Mouse (Mus musculus): ENCODE results near the gene Glrx2. TPM values are rescaled to one million over a fixed set of nuclear protein-coding genes. Genes with fewer than 3 reads are reported as not detected.

The Glrx2 gene
- polyA plus RNA-seq, 1 experiment, result 63.7 TPM

- H3K36me3 ChIP-seq (ENCODE audit: control insufficient read depth, insufficient read depth), result peaks cover 9% of the 10 kb centered on the region
- H3ac ChIP-seq (ENCODE audit: control insufficient read depth, insufficient read length, low read depth), result peak within 1 kb of the TSS; percentile 90
- peak within 1 kb of the TSS; percentile 85 for H3K4me3 ChIP-seq (ENCODE audit: insufficient read depth, poor library complexity, severe bottlenecking)
- peaks cover 41% of the 10 kb centered on the region for H3K79me3 ChIP-seq (ENCODE audit: low read depth)
- H3K27me3 ChIP-seq (ENCODE audit: control insufficient read depth, insufficient read depth, insufficient read length), result no peaks in the 10 kb centered on the region
- peak; percentile 97 for TF ChIP-seq CTCF (IDR thresholded peaks at IDR 0.05; ENCODE audit: control insufficient read depth, insufficient read depth, insufficient read length)
- TF ChIP-seq USF1 (IDR thresholded peaks at IDR 0.05; ENCODE audit: low read depth), result no peak
- TF ChIP-seq MAX (IDR thresholded peaks at IDR 0.05), result peak; percentile 92
- H3K79me2 ChIP-seq (ENCODE audit: control insufficient read depth, insufficient read depth), result peaks cover 47% of the 10 kb centered on the region
Observed at GRCm38 (mm10) chr1:143702741-143703262, 13.3 kb upstream of the Glrx2 start, which contains the start of gene Cdc73. Cdc73 (minus strand) TSS chr1:143702893.

DNA sequence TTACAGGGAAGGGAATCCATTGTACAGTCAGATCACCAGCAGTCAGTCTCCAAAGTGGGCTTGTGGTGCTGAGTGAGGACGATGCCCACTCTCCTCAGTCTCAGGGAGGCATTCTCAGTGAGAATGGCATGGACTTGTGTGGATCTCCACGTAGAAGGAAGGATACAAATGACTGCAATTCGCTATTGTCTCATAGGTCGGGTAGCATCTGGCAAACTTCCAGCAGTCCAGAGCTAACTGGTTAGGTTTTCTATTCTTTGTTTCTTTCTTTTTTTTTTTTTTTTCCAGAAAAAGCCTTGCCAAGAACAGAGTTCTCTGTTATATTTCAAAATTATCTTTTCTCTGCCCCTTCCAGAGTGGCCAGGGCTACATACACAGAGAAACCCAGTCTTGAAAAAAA lies 9.1 kb upstream of the Glrx2 start:
- no peak for TF ChIP-seq FOSL1 (IDR thresholded peaks at IDR 0.05; ENCODE audit: insufficient read depth, low read length, poor library complexity, severe bottlenecking)
- peaks cover 4% of the 10 kb centered on the region for H3K79me3 ChIP-seq (ENCODE audit: low read depth)

DNA sequence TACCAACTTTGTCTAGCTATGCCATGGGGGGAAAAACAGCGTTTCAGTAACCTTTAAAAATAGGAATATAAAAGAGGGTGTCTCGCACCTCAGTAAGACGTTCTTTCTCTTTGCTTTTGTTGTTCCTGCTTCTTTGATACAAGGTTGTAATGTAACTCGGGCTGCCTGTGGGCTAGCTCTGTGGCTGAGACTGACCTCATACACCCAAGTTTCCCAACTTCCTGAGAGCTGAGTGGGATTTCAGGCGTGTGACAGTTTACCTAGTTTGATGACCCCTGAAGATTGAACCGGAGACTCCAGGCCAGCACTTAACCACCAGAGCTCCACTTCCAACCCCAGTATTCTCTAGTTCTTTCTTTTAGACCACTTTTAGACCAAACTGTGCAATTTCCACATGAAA lies 7.8 kb upstream of the Glrx2 start:
- TF ChIP-seq FOSL1 (IDR thresholded peaks at IDR 0.05; ENCODE audit: insufficient read depth, low read length, poor library complexity, severe bottlenecking) (no peak), MYOG (IDR thresholded peaks at IDR 0.05; ENCODE audit: control insufficient read depth, extremely low read depth, insufficient read length) (no peak), MAX (IDR thresholded peaks at IDR 0.05) (no peak), USF1 (IDR thresholded peaks at IDR 0.05; ENCODE audit: low read depth) (no peak), CEBPB (IDR thresholded peaks at IDR 0.05; ENCODE audit: low read depth) (no peak), MYOD1 (IDR thresholded peaks at IDR 0.05; ENCODE audit: control insufficient read depth, insufficient read length, low read depth) (no peak), CTCF (IDR thresholded peaks at IDR 0.05; ENCODE audit: control insufficient read depth, insufficient read depth, insufficient read length) (no peak)
- Histone ChIP-seq H3K79me2 (ENCODE audit: control insufficient read depth, insufficient read depth) (no peaks in the 10 kb centered on the region), H3K79me3 (ENCODE audit: low read depth) (no peaks in the 10 kb centered on the region), H3ac (ENCODE audit: control insufficient read depth, insufficient read length, low read depth) (no peak overlapping the region), H3K36me3 (ENCODE audit: control insufficient read depth, insufficient read depth) (no peaks in the 10 kb centered on the region), H3K27me3 (ENCODE audit: control insufficient read depth, insufficient read depth, insufficient read length) (no peaks in the 10 kb centered on the region), H3K4me3 (ENCODE audit: insufficient read depth, poor library complexity, severe bottlenecking) (no peak overlapping the region)

More for the DNA sequence above, 9.1 kb upstream of the Glrx2 start:
- Histone ChIP-seq H3K36me3 (ENCODE audit: control insufficient read depth, insufficient read depth) (no peaks in the 10 kb centered on the region), H3K27me3 (ENCODE audit: control insufficient read depth, insufficient read depth, insufficient read length) (no peaks in the 10 kb centered on the region), H3K79me2 (ENCODE audit: control insufficient read depth, insufficient read depth) (peaks cover 5% of the 10 kb centered on the region), H3ac (ENCODE audit: control insufficient read depth, insufficient read length, low read depth) (no peak overlapping the region), H3K4me3 (ENCODE audit: insufficient read depth, poor library complexity, severe bottlenecking) (no peak overlapping the region)

DNA sequence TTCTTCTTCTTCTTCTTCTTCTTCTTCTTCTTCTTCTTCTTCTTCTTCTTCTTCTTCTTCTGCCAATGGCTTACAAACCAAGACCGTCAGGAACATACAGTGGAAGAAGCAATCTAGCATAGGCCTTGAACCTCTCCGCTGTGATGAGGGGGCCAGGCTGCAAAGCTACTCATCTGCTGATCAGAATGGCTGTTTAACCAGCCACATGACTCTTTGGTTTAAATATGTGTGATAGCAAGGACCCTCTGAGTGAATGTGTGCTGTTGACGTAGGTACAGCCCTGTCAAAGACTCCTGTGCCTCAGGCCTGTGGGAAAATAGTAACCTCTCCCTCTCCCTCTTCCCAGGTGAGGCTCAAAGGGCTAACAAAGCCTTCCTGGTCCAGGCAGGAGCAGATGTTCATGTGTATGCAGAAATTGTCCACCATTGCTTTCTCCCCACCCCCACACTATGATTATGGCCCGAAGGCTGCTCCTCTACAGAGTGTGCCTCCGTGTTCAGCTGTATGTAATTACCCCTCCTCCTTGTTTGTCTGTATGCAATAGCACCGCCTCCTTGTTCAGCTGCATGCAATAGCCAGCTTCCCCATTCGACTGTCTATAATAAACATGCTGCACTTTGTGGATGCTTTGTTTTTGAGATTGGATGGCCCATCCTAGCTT lies 6.0 kb upstream of the Glrx2 start:
- Histone ChIP-seq H3ac (ENCODE audit: control insufficient read depth, insufficient read length, low read depth) (no peak overlapping the region), H3K79me3 (ENCODE audit: low read depth) (no peaks in the 10 kb centered on the region), H3K79me2 (ENCODE audit: control insufficient read depth, insufficient read depth) (no peaks in the 10 kb centered on the region), H3K36me3 (ENCODE audit: control insufficient read depth, insufficient read depth) (no peaks in the 10 kb centered on the region), H3K4me3 (ENCODE audit: insufficient read depth, poor library complexity, severe bottlenecking) (no peak overlapping the region), H3K27me3 (ENCODE audit: control insufficient read depth, insufficient read depth, insufficient read length) (no peaks in the 10 kb centered on the region)
- TF ChIP-seq MYOG (IDR thresholded peaks at IDR 0.05; ENCODE audit: control insufficient read depth, extremely low read depth, insufficient read length) (no peak), CTCF (IDR thresholded peaks at IDR 0.05; ENCODE audit: control insufficient read depth, insufficient read depth, insufficient read length) (no peak), MYOD1 (IDR thresholded peaks at IDR 0.05; ENCODE audit: control insufficient read depth, insufficient read length, low read depth) (no peak), FOSL1 (IDR thresholded peaks at IDR 0.05; ENCODE audit: insufficient read depth, low read length, poor library complexity, severe bottlenecking) (no peak), CEBPB (IDR thresholded peaks at IDR 0.05; ENCODE audit: low read depth) (no peak), USF1 (IDR thresholded peaks at IDR 0.05; ENCODE audit: low read depth) (no peak)

DNA sequence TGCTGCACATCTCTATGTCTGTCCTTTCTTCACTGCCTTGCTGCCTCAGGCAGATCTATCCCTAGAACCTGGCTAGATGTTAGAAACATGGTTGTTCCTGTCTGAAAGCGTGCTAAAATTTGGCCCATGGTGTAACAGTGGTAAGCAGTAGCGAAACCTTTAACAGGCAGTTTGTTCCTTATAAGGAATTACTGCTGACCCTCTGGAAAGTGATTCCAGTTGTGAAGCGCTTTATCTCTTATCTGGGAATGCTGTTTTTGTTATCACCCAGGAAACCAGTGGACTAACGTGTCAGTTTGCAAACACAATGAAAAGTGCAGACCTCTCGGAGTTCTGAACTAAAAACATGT lies 5.5 kb upstream of the Glrx2 start:
- TF ChIP-seq MYOG (IDR thresholded peaks at IDR 0.05; ENCODE audit: control insufficient read depth, extremely low read depth, insufficient read length) (no peak), FOSL1 (IDR thresholded peaks at IDR 0.05; ENCODE audit: insufficient read depth, low read length, poor library complexity, severe bottlenecking) (no peak), MAX (IDR thresholded peaks at IDR 0.05) (no peak), USF1 (IDR thresholded peaks at IDR 0.05; ENCODE audit: low read depth) (no peak), CTCF (IDR thresholded peaks at IDR 0.05; ENCODE audit: control insufficient read depth, insufficient read depth, insufficient read length) (no peak), CEBPB (IDR thresholded peaks at IDR 0.05; ENCODE audit: low read depth) (no peak), MYOD1 (IDR thresholded peaks at IDR 0.05; ENCODE audit: control insufficient read depth, insufficient read length, low read depth) (no peak)
- Histone ChIP-seq H3K27me3 (ENCODE audit: control insufficient read depth, insufficient read depth, insufficient read length) (no peaks in the 10 kb centered on the region), H3ac (ENCODE audit: control insufficient read depth, insufficient read length, low read depth) (no peak overlapping the region), H3K79me3 (ENCODE audit: low read depth) (no peaks in the 10 kb centered on the region), H3K4me3 (ENCODE audit: insufficient read depth, poor library complexity, severe bottlenecking) (no peak overlapping the region), H3K36me3 (ENCODE audit: control insufficient read depth, insufficient read depth) (no peaks in the 10 kb centered on the region), H3K79me2 (ENCODE audit: control insufficient read depth, insufficient read depth) (no peaks in the 10 kb centered on the region)

DNA sequence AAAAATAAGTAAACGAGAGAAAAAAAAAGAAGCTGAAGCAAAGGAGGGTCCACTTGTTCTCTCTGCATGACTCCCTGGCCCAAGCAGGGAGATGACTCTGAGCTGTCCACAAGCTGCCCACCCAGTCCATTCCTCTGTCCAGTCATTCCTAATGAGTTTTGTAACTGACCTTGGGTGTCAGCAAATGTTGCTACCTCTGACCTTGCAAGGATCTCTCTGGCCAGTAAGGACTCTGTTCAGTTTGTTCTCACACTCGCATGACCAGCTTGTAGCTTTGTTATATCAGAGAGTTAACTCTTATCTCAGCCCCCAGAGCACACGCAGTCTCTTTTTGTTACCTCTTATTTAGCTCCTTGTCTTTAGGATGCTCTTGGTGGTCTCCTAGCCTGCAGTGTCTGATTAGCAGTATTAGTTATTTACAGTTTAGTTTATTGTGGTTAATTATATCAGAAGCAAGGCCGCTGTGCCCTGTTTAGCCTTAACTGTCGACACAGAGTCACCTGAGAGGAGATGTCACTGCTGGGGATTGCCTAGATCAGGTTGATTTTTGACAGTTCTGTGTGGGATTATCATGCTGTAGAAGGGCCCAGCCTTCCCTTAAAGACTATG lies 8.4 kb downstream of the Glrx2 start:
- Histone ChIP-seq H3ac (ENCODE audit: control insufficient read depth, insufficient read length, low read depth) (no peak overlapping the region), H3K79me2 (ENCODE audit: control insufficient read depth, insufficient read depth) (no peaks in the 10 kb centered on the region), H3K27me3 (ENCODE audit: control insufficient read depth, insufficient read depth, insufficient read length) (no peaks in the 10 kb centered on the region), H3K4me3 (ENCODE audit: insufficient read depth, poor library complexity, severe bottlenecking) (no peak overlapping the region), H3K79me3 (ENCODE audit: low read depth) (no peaks in the 10 kb centered on the region), H3K36me3 (ENCODE audit: control insufficient read depth, insufficient read depth) (no peaks in the 10 kb centered on the region)
- TF ChIP-seq MAX (IDR thresholded peaks at IDR 0.05) (no peak), MYOD1 (IDR thresholded peaks at IDR 0.05; ENCODE audit: control insufficient read depth, insufficient read length, low read depth) (no peak), CEBPB (IDR thresholded peaks at IDR 0.05; ENCODE audit: low read depth) (no peak), CTCF (IDR thresholded peaks at IDR 0.05; ENCODE audit: control insufficient read depth, insufficient read depth, insufficient read length) (no peak), USF1 (IDR thresholded peaks at IDR 0.05; ENCODE audit: low read depth) (no peak), FOSL1 (IDR thresholded peaks at IDR 0.05; ENCODE audit: insufficient read depth, low read length, poor library complexity, severe bottlenecking) (no peak), MYOG (IDR thresholded peaks at IDR 0.05; ENCODE audit: control insufficient read depth, extremely low read depth, insufficient read length) (no peak)

Data from C2C12 (cell line).